Mouse (Mus musculus) kidney, adult 10 weeks (tissue): ENCODE results near the gene Pakap. TPM values are rescaled to one million over a fixed set of nuclear protein-coding genes. Genes with fewer than 3 reads are reported as not detected.

Experiments used
- polyA plus RNA-seq: library from polyadenylated mRNA; stranded (reverse); fragments of 350-450 nt; fragmentation: Illumina TruSeq; extraction: RNeasy Lipid Tissue Mini Kit (QIAGEN cat#74804); gene quantifications from one replicate; pipeline ENCODE4 v1.2.3, GENCODE M21; 2014; ENCODE audit warnings: low read depth, low replicate concordance

The Pakap gene
- not detected for polyA plus RNA-seq

GRCm38 (mm10) chr4:57567666-57568206 lies at the start of gene Pakap:
Gene Pakap (plus strand): TSS chr4:57568179.

DNA sequence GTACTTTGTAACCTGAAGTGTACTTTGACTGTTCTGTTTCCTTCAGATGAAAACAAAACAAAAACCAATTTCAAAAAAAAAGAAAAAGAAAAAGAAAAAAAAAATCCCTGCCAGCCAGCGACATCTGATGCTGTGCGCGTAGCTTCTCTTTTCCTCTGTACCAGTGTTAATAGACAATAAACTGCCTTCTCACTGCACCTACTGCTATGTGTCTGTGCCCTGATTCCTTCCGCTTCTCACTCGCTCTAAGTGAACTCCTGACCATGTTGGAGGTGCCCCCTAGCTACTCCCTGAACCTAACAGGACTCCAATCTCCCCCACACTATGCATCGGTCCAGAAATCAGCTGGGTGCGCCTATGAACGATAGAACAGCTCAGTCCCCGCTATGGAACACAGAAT lies 149.4 kb downstream of the Pakap start, which contains the start of gene Akap2:
TSS of gene Akap2 (plus strand) at position 304 of the 400 bp plus-strand sequence.

DNA sequence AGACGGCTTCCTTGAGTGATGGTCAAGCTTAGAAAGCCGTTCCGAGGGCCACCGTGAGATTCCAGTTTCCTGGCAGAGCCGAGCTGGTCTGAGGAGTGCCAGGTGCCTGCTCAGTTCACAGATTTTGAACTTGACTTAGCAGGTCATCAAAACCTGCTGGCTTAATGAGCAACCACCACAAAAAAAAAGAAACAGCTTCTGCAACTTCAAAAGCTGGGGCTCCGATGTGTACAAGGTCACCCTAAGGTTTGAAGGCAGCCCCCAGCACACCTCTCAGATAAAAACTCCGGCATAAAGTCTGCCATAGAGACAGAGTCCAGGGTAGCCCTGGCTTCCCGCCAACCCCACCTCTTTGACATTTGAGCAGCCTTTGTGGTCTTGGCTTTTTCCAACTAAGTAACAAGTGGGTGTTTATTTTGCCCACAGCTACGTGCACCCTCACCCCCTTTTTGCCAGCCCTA lies 348.3 kb downstream of the Pakap start, which contains the start of gene D630039A03Rik:
TSS of gene D630039A03Rik (minus strand) at position 97 of the 461 bp plus-strand sequence.

Other genes starting within 250 kb of the Pakap start
- 0.57 TPM for gene Palm2, start 133.9 kb upstream of the Pakap start, polyA plus RNA-seq
- gene Akap2, start 149.5 kb downstream of the Pakap start, polyA plus RNA-seq: 97.8 TPM